Mouse (Mus musculus) brown adipose tissue, adult 24 weeks (tissue): Measurements from ENCODE around the gene 2010315B03Rik. TPM values are rescaled to one million over a fixed set of nuclear protein-coding genes. Genes with fewer than 3 reads are reported as not detected.
"Not testable (repeated sequence)": the region's sequence is repeated elsewhere in the genome, so short reads cannot be mapped to it uniquely, and the experiment has no call there.

Experiments
- H3K27ac ChIP-seq: fragments of 200-500 bp; replicated peaks from 2 replicates; pipeline ENCODE4 v1.5.1; 2012; ENCODE audit warnings: low read depth, mild to moderate bottlenecking, low read length
- H3K4me1 ChIP-seq: fragments of 200-500 bp; 2 replicates; pipeline ENCODE4 v1.6.1; 2012; ENCODE audit warnings: low read length, mixed read lengths; ENCODE audit not compliant: control insufficient read depth, insufficient read depth, insufficient read length
- H3K4me3 ChIP-seq: fragments of 200-500 bp; 2 replicates; pipeline ENCODE4 v1.5.1; 2012; ENCODE audit warnings: low read depth, mild to moderate bottlenecking, low read length, moderate library complexity; ENCODE audit not compliant: insufficient read depth
- polyA plus RNA-seq: library from polyadenylated mRNA; stranded (reverse); fragments of >200 nt; gene quantifications from 2 replicates; pipeline ENCODE4 v1.2.4, GENCODE M21; 2012; ENCODE audit not compliant: missing spikeins, insufficient read depth, insufficient read length

Gene 2010315B03Rik
- polyA plus RNA-seq, 1 experiment, result 18.4 TPM

- Histone ChIP-seq H3K4me3 (no peak overlapping the region), H3K27ac (no peak overlapping the region), H3K4me1 (no peaks in the 10 kb centered on the region)
Observed at GRCm38 (mm10) chr9:124257200-124258066, 55.1 kb downstream of the 2010315B03Rik start.

GRCm38 (mm10) chr9:124256271-124257199, 56.0 kb downstream of the 2010315B03Rik start:
- H3K4me3 ChIP-seq, H3K4me1 ChIP-seq: not testable (repeated sequence)

GRCm38 (mm10) chr9:124251438-124251837, 61.1 kb downstream of the 2010315B03Rik start:
- Histone ChIP-seq H3K27ac (no peak overlapping the region), H3K4me3 (no peak overlapping the region), H3K4me1 (no peaks in the 10 kb centered on the region)

More at GRCm38 (mm10) chr9:124256271-124257199, 56.0 kb downstream of the 2010315B03Rik start:
- not testable (repeated sequence) for H3K27ac ChIP-seq

Other genes starting within 250 kb of the 2010315B03Rik start
- gene Ccr2, start 210.7 kb downstream of the 2010315B03Rik start, polyA plus RNA-seq, result 3.8 and 5.0 TPM in 2 replicates
- 0.13 and 1.1 TPM in 2 replicates for gene Ccr5, start 191.2 kb downstream of the 2010315B03Rik start, polyA plus RNA-seq
- gene Ppp2r3d, start 164.2 kb upstream of the 2010315B03Rik start, polyA plus RNA-seq, result 22.9 and 25.4 TPM in 2 replicates
- gene Gm21836, start 181.1 kb upstream of the 2010315B03Rik start, polyA plus RNA-seq, result not detected in 2 replicates